Mouse (Mus musculus) midbrain, embryonic 11.5 days (tissue): ENCODE measurements around the gene Mlph. TPM values are rescaled to one million over a fixed set of nuclear protein-coding genes. Genes with fewer than 3 reads are reported as not detected.

Source experiments
- ATAC-seq: fragments of 200-750 bp; cut with Nextera tagmentation; 2 replicates; pipeline ENCODE4 v1.8.0; 2017; ENCODE audit warnings: moderate TSS enrichment, moderate library complexity; ENCODE audit not compliant: low FRiP score
- DNase-seq: peaks from one replicate; pipeline ENCODE4 v3.0.0; 2015; ENCODE audit warnings: low spot score; ENCODE audit errors: missing footprints
- H3K27ac ChIP-seq: fragments of 300-500 bp; sonication (generic); 2 replicates; pipeline ENCODE4 v1.5.1; 2014; ENCODE audit warnings: low read depth, low read length
- H3K27me3 ChIP-seq: fragments of 300-500 bp; sonication (generic); 2 replicates; pipeline ENCODE4 v1.6.1; 2014; ENCODE audit warnings: mild to moderate bottlenecking, low read length, moderate library complexity, mixed read lengths; ENCODE audit not compliant: control insufficient read depth, insufficient read depth
- H3K36me3 ChIP-seq: fragments of 300-500 bp; sonication (generic); 2 replicates; pipeline ENCODE4 v1.6.1; 2014; ENCODE audit warnings: mild to moderate bottlenecking, low read length, moderate library complexity, mixed read lengths; ENCODE audit not compliant: control insufficient read depth, insufficient read depth
- H3K4me1 ChIP-seq: fragments of 300-500 bp; sonication (generic); 2 replicates; pipeline ENCODE4 v1.6.1; 2014; ENCODE audit warnings: low read length; ENCODE audit not compliant: control insufficient read depth, insufficient read depth
- H3K4me2 ChIP-seq: fragments of 300-500 bp; sonication (generic); 2 replicates; pipeline ENCODE4 v1.6.1; 2014; ENCODE audit warnings: mild to moderate bottlenecking, moderate library complexity
- H3K4me3 ChIP-seq: fragments of 300-500 bp; sonication (generic); 2 replicates; pipeline ENCODE4 v1.5.1; 2014; ENCODE audit warnings: low read depth, low read length
- H3K9ac ChIP-seq: fragments of 300-500 bp; sonication (generic); 2 replicates; pipeline ENCODE4 v1.6.1; 2014; ENCODE audit warnings: low read length
- H3K9me3 ChIP-seq: fragments of 300-500 bp; sonication (generic); 2 replicates; pipeline ENCODE4 v1.6.1; 2016; ENCODE audit warnings: low read length; ENCODE audit not compliant: control insufficient read depth
- WGBS: fragments of 180-500 bp; shearing (Covaris S2); extraction: QIAGEN DNeasy Blood & Tissue Kit; methylation state at CpG from one replicate; pipeline ENCODE4 v1.1.7; 2014; 5-methylcytosine and 5-hydroxymethylcytosine counted together
- polyA plus RNA-seq: library from polyadenylated mRNA; unstranded; fragments of >200 nt; fragmentation: Nextera tagmentation; extraction: Ambion mirVana; gene quantifications from 2 replicates; pipeline ENCODE4 v1.2.1, GENCODE M21; 2014

Gene Mlph
- polyA plus RNA-seq, 1 experiment from 2014 or later, result 0.33 TPM

GRCm38 (mm10) chr1:90997136-90997535 is 82.3 kb downstream of the Mlph start:
- no peak overlapping the region for H3K27ac ChIP-seq
- no peaks in the 10 kb centered on the region for H3K9me3 ChIP-seq
- 73% methylated on average over 4 of the region's 4 CpGs for WGBS
- no peak overlapping the region for H3K4me2 ChIP-seq
- no peak overlapping the region for H3K9ac ChIP-seq
- H3K4me3 ChIP-seq, result no peak overlapping the region
- ATAC-seq, result no peak
- peaks cover 8% of the 10 kb centered on the region for H3K4me1 ChIP-seq
- no peaks in the 10 kb centered on the region; the same call in 1 of the 2 replicates for H3K27me3 ChIP-seq
- H3K36me3 ChIP-seq, result no peaks in the 10 kb centered on the region
- peak; percentile 62 for DNase-seq

GRCm38 (mm10) chr1:90997641-90998040 is 82.8 kb downstream of the Mlph start:
- 84% methylated on average over 5 of the region's 5 CpGs for WGBS
- Histone ChIP-seq H3K27me3 (no peaks in the 10 kb centered on the region; the same call in 1 of the 2 replicates), H3K4me3 (no peak overlapping the region), H3K9me3 (no peaks in the 10 kb centered on the region), H3K27ac (no peak overlapping the region), H3K4me1 (peaks cover 8% of the 10 kb centered on the region), H3K36me3 (no peaks in the 10 kb centered on the region), H3K4me2 (peak overlapping the region; percentile 97; the same call in 1 of the 2 replicates), H3K9ac (no peak overlapping the region)
- ATAC-seq (no peak), DNase-seq (peak; percentile 85)

GRCm38 (mm10) chr1:90998268-90998890 is 83.5 kb downstream of the Mlph start, which contains the start of gene Lrrfip1:
Lrrfip1 (plus strand) TSS chr1:90998737.
- DNase-seq, result peak; percentile 94
- peak; percentile 80 for ATAC-seq
- Histone ChIP-seq H3K36me3 (no peaks in the 10 kb centered on the region), H3K27ac (no peak within 1 kb of the TSS), H3K4me2 (peak within 1 kb of the TSS; percentile 97), H3K9me3 (no peaks in the 10 kb centered on the region), H3K9ac (peak within 1 kb of the TSS; percentile 84), H3K4me1 (peaks cover 8% of the 10 kb centered on the region), H3K27me3 (no peaks in the 10 kb centered on the region; the same call in 1 of the 2 replicates), H3K4me3 (peak within 1 kb of the TSS; percentile 69)
- WGBS, result 2% methylated on average over 58 of the region's 59 CpGs

- Histone ChIP-seq H3K27me3 (no peaks in the 10 kb centered on the region; the same call in 1 of the 2 replicates), H3K4me1 (peaks cover 8% of the 10 kb centered on the region), H3K36me3 (no peaks in the 10 kb centered on the region), H3K4me3 (peak overlapping the region; percentile 69), H3K4me2 (peak overlapping the region; percentile 97), H3K9ac (peak overlapping the region; percentile 84), H3K9me3 (no peaks in the 10 kb centered on the region), H3K27ac (no peak overlapping the region)
- WGBS, result 1% methylated on average over 41 of the region's 41 CpGs
- ATAC-seq (peak; percentile 73), DNase-seq (peak; percentile 95)
Measured at GRCm38 (mm10) chr1:90998891-90999611, 84.2 kb downstream of the Mlph start.

- H3K9ac ChIP-seq, result no peak overlapping the region; the same call in 1 of the 2 replicates
- peak; percentile 84 for DNase-seq
- H3K4me2 ChIP-seq, result peak overlapping the region; percentile 97
- no peaks in the 10 kb centered on the region for H3K9me3 ChIP-seq
- H3K27me3 ChIP-seq, result no peaks in the 10 kb centered on the region; the same call in 1 of the 2 replicates
- no peak overlapping the region for H3K27ac ChIP-seq
- peaks cover 8% of the 10 kb centered on the region for H3K4me1 ChIP-seq
- no peaks in the 10 kb centered on the region for H3K36me3 ChIP-seq
- H3K4me3 ChIP-seq, result no peak overlapping the region
- ATAC-seq, result no peak
- WGBS, result 72% methylated on average over 10 of the region's 10 CpGs
Measured at GRCm38 (mm10) chr1:90999911-91000601, 85.2 kb downstream of the Mlph start.

Other genes starting within 250 kb of the Mlph start
- 6.5 and 6.7 TPM in 2 replicates for gene Col6a3, start 71.1 kb upstream of the Mlph start, polyA plus RNA-seq
- gene Prlh, start 38.0 kb downstream of the Mlph start, polyA plus RNA-seq, result not detected in 2 replicates
- gene Rab17, start 54.6 kb downstream of the Mlph start, polyA plus RNA-seq, result not detected in 2 replicates
- 20.2 and 21.1 TPM in 2 replicates for gene Lrrfip1, start 83.7 kb downstream of the Mlph start, polyA plus RNA-seq
- 0.37 and 0.94 TPM in 2 replicates for gene Rbm44, start 230.0 kb downstream of the Mlph start, polyA plus RNA-seq